Mouse (Mus musculus) MEL-GATA-1-ER (cell line): ENCODE results near the gene Med24.

Experiments
- DNase-seq: peaks from one replicate; pipeline ENCODE4 v3.0.0-alpha.2; 2012; ENCODE audit warnings: low read depth; ENCODE audit errors: extremely low read depth

The Med24 gene

DNA sequence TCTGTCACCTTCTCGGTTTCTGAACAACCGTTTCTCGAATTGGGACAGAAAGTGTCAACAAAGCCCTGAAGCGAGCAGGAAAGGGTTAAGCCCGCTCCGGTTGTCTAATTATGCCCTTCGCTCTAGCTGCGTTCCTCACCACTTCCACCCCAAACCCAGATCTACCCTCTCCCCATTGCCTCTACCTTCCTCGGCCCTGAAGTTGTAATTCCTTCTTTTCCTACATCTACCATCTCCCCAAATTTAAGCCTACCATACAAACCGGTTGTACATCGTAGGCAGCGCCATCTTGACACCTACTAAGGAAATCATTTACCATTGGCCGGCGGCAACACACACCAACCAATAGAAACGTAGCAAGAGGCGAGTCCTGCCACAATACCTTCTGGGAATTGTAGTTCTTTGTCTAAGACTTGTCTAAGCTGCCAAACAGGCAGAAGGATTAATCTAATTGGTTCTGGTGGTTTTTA, at the start of gene Med24:
TSS of gene Med24 (minus strand) at position 317 of the 470 bp plus-strand sequence.
- peak; percentile 91 for DNase-seq

DNA sequence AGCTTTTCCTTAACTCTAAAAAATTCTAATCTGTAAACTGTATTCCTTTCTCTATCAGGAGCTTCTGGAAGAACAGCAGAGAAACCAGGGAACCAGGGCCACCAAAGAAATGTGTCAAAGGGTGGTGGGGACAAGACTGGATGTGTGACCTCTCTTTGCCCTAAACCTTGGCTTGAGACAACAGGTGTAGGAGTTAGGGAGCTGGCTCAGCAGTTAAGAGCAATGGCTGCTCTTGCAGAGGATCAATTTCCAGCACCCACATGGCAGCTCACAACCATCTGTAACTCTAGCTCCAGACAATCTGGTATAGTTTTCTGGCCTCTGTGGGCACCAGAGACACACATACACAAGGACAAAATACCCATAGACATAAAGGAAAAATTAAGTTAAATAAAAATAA, 48.7 kb upstream of the Med24 start:
- DNase-seq = no peak

DNA sequence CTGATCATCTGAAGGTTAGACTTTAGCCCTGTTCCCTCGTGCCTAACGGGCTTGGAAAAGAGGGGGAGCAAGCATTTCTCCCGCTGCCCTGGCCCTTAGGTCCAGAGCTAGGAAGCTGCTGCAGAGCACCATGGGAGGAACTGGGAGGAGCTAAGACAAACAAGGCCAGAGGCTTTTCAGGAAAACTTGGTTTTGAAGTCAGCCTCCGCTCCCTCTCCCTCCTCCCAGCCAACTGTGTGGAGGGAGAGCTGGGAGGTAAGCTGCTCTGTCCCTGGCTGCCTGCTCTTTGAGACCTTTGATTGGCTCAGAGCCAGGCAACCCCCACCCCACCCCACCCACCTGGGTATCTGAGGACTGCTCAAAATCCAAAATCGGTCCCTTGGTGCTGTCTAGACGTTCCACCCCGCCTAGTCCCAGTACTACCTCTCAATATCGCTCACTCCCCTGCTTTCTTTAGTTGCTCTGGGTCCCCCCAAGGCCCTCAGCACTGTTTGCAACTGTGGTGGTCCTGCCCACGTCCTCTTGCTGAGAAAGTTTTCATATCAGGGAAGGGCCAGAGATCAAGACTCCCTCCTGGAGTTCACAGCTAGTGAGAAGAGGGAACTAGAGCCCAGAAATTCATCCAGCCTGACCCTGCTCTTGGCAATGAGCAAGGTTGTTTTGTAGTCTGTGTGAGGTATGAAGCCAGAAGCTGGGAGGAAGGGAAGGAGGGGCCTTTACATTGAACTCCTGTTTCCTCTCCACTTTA, 47.8 kb upstream of the Med24 start:
- DNase-seq = peak; percentile 46

DNA sequence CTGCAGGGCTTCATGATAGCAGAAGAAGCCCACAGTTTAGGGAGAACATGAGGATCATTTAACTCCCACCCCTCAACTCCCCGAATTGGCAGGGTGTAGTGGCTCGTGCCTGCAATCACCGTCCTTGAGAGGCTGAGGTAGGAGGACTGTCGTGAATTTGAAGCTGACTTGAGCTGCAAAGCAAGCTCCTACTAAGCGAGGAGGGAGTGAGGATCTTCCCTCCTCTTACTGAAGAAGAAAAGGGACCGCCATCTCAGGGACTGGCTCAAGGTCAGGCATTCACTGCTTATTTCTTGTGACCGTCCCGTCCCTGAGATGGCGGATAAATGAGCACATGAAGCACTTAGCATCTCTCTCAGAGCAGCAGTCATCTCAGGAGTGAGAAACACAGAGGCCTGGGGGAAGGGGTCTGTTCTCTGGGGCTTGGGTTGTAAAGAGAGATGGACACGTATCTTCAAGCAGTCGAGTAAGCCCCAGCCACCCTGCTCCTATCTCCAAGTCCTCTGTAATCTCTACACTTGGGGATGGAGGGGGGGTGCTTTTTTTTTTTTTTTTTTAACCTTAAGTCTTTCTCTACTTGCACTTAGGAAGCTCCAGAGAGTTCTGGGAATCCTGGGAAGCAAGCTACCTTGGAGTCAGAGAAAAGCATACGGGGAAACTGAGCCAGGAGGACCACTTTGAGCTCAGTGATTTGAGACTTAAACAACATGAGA, 47.0 kb upstream of the Med24 start:
- DNase-seq = no peak

DNA sequence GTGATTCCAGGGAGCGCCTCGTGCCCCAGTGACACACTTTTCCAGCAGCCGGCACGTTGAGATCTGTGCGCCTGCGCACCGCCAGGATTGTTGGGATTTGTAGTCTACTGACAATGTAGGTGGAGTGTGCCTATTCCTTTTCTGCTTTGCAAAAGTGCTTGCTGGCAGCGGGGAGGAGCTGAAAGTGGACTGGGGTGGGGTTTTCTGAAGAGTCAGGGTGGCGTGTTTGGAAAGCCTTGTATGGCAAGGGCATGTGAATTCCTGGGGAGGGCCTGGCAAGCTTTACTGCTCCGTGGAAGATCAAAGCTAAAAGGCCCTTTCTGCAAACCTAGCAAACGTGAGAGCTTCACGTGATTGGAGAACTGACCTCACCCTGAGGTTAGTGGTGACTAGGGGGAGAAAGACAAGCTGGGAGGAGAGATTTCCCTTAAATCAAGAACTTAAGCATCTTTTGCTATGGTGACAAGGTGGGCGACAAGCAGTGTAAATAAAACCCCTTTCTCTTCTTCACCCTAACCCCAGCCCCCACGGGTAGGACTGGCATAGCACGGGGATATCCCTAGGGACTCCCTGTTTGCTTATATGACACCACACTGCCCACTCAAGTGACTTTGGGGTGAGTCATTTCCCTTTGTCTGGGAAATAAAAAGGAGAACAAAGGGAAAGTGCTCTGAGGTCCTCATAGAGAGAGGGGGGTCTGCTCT, 46.3 kb upstream of the Med24 start:
- peak; percentile 95 for DNase-seq

DNA sequence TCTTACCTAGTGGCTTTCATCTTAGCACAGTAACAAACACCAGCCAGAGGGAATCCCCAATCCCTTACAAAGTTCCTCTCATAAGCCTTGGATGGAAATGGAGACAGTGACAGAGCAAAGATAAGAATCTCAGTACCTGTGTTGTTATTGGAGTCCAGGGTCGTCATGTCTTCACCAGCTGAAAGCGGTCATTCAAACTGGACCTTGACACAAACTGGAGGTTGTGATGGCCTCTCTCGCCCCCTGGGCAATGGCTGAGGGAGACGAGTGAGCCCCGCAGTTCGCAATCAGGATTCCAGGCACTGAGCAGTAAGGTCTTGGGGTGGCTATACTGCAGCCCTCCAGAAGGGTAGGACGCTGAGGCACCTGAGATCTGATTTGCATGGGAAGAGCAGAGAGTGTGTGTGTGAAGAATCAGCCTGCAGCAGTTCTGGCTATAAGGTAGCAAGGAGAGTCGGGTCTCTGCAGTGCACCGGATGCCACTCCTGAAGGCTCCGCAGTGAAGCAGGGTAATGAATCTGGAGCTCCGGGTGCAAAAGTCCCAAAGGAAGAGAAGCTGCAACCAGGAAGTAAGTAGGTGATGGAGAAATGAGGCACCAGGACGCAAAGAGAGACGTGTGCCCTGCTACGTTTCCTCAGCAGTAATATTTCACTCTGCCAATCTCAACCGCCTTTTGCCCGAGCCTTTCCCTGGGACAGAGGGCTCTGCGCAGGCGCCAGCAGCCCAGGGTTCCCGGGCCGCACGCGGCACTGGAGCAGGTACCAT, 45.5 kb upstream of the Med24 start, which contains the start of gene Nr1d1:
TSS of gene Nr1d1 (minus strand) at position 752 of the 766 bp plus-strand sequence.
- DNase-seq = no peak

DNA sequence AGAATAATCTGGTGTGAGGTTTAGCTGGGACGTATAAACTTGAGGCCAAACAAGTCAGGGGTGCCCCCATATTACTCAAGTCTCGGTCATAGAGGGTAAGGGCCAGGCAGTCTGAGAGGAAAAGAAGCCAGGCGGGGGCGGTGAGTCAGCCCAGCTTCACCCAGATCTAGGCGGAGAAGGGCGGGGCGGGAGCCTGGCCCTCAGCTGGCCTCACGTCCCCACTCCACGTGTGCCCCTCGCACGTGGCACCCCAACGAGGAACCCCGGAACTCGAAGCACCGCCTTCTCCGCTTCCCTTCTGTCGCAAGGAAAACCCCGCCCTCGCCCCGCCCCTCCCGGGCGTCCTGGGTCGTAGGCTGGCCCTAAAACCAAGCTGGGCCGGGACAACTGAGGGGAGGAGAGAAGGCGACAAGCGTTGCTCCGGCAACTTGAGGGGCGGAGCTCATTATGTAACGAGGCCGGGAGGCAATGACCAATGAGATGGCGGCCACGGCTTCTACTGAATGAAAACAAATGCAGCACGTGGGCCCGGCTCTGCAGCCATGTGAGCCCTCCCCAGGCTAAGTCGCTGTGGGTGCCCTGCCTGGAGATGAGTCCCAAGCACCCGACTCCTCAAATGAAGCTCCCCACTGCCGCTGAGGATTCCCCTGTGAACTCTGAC, 44.5 kb upstream of the Med24 start:
- peak; percentile 96 for DNase-seq

DNA sequence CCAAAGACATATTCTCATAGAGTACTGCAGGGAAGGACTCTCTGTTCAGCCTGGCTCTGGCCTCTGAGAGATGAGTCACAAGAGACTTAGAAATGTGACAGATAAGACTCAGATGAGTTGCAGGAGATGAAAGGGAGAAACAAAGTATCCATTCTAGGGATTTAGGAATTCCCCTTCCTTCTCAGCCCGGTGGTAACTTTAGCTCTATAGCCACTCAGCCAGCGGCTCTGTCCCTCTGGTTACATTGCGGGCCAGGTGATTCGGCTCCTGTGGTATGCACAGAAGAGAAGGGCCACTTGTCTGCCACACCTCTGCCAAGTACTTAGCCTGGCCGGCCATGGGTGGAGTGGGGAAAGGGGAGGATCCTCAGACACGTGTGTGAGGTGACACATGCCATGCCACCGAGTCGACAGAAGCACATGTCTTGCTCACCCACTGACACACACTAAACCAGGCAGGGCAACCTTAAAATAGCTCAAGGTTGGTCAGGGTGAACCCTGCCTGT, 43.5 kb upstream of the Med24 start:
- no peak for DNase-seq

DNA sequence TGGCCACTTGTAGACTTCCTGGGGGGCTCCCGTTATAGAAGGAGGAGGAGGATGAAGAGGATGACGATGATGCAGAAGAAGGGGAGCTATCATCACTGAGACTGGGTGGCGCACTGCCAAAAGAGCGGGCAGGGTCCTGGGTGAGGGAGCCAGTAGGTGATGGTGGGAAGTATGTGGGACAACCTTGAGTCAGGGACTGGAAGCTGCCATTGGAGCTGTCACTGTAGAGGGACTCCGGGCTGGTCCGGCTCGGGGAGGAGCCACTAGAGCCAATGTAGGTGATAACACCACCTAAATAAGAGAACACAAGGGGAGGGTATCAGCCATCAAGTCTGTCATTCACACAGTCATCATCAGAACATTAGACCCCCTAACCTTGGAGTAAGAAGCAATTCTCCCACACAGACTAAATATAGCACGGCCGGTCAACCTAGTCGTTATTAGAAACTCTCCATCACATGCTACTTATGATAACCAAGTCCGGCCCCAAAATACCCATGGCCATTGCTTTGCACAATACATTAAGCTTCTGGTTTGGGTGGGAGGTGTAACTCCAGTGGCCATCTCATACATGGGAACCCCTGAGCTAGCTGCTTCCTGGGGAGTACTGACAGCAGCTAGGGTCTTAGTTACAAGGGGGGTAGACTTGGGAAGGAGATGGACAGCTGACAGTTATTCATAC, 42.8 kb upstream of the Med24 start:
- no peak for DNase-seq

DNA sequence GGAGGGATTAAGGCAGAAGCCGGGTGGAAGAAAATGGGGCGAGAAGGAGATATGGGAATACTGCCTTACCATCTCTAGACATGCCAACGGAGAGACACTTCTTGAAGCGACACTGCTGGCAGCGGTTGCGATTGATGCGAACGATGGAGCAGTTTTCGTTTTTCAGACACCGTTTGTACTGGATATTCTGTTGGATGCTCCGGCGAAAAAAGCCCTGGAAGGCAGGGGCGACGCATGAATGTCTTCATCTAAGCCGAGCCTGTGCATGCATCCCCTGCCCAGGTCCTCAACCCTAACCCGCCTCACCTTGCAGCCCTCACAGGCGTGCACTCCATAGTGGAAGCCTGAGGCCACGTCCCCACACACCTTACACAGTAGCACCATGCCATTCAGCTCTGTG, 41.9 kb upstream of the Med24 start:
- no peak for DNase-seq

DNA sequence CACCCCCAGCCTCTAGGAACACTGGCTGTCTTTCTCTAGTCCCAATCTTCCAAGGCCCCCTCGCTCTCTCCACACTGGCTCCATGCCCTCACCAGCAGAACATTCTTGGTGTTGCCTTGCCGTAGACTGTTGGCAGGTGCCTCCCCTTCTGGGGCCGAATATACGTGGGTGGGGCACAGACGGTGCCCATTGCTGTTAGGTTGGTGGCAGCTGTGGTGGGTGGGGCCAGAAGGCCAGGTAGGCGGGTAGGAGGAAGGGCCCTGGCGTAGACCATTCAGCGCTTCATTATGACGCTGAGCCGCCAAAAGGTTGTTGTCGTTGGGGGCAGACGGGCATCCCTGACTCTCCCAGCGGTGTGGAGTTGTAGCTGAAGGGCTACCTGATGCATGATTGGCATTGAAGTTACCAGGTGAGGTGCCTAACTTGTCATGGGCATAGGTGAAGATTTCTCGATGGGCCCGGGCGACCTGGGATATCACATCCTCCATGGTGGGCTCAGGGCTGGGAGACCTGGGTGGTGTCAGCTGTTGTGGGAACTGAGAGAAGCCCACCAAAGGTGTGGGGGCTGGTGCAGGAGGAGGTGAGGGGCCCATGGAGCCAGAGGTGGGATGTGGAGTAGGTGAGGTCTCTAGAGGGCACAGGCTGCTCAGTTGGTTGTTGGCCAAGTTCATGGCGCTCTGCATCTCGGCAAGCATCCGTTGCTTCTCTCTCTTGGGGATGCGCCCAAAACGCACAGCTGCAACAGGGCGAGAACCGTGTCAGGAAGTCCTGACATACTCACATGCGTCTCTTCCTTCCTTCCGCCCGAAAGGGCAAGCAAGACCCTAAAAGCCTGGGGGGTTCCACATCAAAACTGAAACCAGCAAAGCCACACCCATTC, 41.1 kb upstream of the Med24 start:
- DNase-seq = no peak

DNA sequence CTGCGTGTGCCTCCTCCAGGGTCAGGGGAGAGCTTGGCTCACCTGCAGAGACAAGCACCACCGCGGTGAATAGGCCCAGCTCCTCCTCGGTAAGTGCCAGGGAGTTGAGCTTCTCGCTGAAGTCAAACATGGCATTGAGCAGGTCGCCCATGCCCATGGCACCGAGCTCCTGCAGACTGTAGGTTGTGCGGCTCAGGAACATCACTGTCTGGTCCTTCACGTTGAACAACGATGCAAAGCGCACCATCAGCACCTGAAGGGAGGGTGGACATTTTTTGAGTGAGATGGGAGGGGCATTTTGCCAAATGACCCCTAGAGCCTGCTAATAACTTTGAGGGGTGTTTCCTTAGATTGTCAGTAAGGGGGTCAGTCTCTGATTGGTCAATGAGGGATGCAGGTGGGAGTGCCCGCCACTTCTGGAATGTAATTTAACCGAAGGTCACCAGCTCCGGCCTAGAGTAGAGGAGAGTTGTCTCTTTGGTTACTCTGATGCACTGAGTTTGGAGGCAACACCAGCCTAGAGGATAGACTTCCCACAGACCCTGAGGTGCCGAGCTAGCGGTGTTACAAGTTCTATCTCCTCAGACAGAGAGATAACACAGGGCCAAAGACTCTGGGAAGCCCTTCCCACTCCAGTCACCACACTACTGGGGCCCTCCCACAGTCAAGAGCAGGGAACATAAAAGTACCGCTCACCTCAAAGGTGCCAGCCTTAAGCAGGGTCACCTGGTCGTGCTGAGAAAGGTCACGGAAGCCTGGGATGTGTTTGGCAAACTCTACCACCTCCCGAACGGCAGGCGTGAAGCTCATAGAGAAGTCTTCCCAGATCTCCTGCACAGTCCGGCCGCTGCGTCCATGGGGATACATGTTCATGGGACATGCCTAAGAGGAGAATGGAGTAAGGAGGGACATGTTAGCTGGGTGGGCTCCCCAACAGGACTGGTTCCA, 40.0 kb upstream of the Med24 start:
- DNase-seq = no peak

DNA sequence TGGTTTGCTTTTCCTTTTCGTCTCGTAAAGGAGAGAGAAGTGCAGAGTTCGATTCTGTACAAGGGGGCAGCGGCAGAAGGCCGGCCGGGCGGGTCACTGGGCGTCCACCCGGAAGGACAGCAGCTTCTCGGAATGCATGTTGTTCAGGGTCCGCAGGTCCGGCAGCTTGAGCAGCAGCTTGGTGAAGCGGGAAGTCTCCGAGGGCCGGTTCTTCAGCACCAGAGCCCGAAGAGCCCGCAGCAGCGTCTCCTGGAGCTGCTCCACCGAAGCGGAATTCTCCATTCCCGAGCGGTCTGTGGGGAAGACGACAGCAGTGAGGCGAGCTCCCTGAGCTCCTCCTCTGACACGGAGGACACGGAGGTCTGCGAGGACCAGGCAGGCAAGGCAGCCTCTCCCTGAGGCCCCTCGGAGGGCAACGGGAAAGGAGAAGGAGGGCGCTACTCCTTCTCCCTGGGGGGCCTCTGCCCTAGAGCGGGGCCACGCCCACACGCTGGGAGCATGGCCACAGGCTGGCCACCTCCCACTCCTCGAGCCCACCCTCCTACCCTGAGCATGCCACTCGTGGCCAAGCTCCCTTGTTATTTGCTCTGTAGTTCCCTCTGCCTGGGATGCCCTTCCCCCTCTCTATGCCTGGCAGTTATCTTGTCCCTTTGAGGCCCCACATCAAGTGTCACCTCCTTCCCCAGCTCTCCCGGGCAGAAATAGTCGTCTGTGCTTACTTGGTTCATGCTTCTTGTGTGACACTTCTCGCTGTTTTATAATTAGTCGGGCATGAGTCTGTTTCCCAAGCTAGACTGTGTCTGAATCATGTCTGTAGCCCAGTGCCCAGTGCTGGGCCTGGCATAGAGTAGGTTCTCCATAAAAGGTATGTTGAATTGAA, 39.1 kb upstream of the Med24 start:
- DNase-seq = no peak

DNA sequence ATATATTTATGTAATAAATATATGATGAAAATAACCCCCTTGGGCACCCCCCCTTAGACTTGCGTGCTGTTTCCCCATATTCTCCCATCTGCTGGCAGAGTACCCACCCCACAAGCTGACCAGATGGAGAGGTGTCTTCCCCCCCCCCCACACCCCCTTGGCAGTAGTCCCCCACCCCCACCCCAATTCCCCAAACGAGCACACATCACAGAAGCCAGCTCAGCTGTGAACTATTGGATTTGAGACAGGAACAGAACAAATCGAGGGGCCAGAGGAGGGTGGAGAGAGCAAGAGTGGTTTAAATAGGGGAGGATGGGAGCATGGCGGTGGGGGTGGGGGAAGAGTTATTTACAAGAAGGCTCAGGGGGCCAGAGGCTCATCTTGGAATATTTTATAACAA, 38.5 kb upstream of the Med24 start:
- DNase-seq = no peak

DNA sequence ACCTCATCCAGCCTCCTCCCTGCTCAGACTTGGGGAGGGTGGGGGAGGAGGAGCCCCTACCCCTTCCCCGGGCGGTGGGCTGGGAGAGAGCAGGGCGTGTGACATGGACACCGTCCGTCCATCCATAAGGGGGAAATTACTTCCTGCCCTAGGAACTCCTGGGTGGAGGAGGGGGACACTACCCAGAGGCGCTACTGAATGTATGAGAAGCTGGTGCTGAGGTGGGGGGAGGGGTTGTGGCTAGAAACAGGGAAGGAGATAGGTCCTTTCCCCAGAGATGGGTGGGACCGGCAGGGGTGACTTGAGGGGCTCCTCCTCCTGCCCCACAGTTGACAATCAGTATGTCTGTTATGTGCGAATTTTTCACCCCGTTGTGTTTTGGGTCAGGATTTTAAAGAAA, 38.0 kb upstream of the Med24 start:
- DNase-seq = peak; percentile 74

DNA sequence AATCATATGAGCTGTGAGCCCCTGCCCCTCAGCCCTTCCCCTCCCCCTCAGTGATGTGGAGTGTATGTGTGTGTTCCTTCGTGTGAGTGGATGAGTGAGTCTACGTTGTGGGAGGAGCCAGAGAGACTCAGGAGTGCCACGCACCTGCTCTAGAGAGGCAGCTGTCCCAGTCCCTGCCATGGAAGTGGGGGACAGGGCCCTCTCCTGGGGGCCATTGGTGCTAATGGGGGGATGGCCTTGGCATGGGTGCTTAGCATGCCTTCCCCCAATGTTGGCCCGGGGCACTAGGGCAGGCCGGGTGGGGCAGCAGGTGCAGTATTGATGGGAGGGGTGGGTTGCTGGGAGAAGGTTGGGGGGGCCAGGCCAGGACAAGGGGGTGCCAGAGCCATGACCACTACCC, 37.6 kb upstream of the Med24 start:
- DNase-seq = no peak

DNA sequence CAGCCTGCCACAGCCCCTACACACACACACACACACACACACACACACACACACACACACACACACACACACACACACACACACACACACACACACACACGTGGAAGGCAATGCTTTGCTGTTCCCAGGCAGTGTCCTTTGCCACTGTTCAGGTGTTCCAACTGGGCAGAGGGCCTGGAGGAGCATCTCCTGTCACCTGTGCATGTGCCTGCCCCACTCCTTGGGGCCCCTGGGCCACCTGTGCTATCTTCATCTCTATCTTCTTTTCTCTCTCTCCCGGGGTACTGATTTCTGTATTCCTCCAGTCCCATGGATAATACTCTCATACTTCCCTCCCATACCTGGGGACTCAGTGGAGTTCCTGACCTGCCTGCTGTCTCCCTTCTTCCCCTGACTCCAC, 37.1 kb upstream of the Med24 start:
- DNase-seq = no peak
